Mouse (Mus musculus) left cerebral cortex, postnatal 4 days (tissue): ENCODE results near the gene P2ry2. TPM values are rescaled to one million over a fixed set of nuclear protein-coding genes. Genes with fewer than 3 reads are reported as not detected.

Source experiments
- DNase-seq: peaks from one replicate; pipeline ENCODE4 v3.0.0-alpha.2; 2022
- intact Hi-C: fragments of 180-260 bp; cut with DNase I; formaldehyde crosslinking; loops from one replicate; pipeline ENCODE4 v1.15.1; 2025
- total RNA-seq, 2 experiments: library from RNA; stranded (reverse); gene quantifications; 2 replicates each; pipeline ENCODE4 v1.2.3; 2021

The P2ry2 gene
- total RNA-seq, 2 experiments from 2014 or later: 1.2 to 1.3 TPM

DNA sequence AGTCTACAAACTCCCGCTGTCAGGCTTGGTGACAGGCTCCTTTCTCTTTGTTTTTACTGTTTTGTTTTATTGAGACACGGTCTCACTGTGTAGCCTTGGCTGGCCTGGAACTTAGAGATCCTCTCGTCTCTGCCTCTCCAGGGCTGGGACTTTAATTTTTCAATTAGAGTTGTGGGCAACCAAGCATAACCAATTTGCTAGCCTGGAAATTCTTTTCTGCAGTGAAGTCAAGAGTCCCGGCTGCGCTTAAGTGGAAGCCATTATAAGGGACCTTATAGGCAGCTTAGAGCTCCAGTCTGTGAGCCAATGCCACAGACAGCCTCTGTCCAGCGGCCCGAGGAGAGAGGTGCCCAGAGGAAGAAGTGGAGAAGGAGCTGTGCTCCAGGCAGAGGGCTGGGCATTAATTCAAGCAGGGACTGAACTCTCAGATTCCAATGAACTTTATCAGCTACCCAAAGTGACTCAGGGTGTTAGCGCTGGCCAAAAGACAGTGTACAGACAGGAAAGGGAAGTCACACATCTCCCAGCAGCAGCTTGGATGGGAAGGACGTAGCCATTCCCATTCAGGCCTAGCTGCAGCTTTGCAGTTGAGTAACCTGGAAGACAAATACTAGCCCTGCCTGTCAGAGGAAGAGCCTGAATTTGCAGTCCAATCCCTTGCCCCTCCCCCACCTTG is 21.9 kb downstream of the P2ry2 start:
- no peak for DNase-seq
- intact Hi-C loops: loop anchor here (5.0 kb wide), 1 partner anchor 62 kb away; no protein-coding TSS in a partner anchor

DNA sequence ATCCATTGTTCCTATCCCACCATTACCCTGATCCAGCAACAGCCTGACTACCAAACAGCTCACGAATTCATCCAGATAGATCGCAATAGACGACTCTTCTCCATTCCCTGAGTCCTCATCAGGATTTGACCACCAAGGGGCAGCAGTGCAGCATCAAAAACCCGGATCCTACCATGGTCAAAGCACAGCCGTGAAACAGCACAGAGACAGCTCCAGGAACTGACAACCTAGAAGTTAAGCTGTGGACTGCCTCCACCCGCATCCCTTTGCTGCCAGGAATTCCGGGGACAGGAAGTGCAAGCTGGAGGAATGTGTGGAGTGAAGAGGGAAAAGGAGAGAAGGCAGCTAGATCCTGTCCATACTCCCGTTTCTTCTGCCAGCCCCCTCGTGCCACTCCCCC is 24.6 kb downstream of the P2ry2 start:
- peak; percentile 72 for DNase-seq

DNA sequence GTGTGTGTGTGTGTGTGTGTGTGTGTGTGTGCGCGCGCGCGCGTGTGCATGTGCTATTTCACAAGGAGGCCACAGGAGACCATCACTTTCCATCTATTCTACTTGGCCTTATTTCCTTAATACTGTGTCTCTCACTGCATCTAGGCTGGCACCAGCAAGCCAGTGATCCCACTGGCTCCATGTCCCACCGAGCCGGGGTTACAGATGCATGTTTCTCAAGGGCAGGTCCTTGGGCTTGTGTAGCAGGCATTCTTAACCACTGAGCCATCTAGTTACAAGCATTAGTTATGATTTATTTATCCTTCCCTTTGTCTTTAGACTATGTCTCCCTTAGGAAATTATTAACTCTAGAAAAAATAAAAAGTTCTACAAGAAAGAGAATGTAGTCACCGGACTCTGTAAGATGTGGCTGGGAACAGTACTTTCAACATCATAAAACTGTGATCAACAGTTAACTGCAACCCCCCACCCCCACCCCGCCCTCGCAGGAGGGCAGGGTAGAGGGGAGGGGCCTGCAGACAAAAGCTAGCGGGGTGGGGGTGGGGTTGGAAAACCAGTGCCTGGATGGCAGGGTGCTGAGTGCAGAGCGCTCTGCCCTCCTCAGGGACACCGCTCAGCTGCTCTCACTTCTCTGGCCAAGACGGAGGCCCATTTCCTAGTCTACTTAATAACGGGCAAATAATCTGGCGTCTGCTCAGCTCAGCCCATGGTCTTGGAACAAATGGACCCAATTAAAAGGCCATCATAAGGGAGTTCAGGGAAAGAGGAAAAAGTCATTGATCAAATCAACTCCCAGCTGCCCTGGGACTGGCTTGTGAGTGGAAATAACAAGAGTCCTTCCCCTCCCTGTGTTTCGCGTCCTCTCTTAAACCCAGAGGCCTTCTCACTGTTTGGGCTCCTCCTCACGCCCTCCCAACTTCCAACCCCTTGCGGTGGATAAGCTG is 27.9 kb downstream of the P2ry2 start:
- intact Hi-C loops: no loop called here
- DNase-seq: peak; percentile 37

More for the DNA sequence above, 24.6 kb downstream of the P2ry2 start:
- intact Hi-C loops: no loop called here

DNA sequence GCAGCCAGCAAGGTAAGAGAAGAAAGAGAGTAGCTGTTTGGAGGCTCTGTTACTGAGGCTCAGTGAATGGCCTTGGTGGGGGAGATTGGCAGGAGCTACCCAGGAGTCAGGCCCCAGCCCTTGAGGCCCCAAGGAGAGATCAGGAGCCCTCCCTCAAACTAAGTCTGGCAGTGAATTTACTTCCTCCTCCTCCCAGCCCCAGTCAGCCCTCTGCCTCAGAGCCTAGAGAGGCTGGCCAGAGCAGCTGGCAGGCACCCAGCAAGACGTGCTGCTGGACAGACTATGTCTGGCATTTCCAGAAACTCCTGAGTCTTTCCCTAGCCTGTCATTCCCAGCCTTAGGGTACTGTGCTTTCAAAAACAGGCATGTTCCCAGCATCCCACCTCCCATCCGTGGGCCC is 33.5 kb downstream of the P2ry2 start:
- DNase-seq: peak; percentile 72
- intact Hi-C loops: loop anchor here (5.0 kb wide), 1 partner anchor 37 kb away; no protein-coding TSS in a partner anchor

DNA sequence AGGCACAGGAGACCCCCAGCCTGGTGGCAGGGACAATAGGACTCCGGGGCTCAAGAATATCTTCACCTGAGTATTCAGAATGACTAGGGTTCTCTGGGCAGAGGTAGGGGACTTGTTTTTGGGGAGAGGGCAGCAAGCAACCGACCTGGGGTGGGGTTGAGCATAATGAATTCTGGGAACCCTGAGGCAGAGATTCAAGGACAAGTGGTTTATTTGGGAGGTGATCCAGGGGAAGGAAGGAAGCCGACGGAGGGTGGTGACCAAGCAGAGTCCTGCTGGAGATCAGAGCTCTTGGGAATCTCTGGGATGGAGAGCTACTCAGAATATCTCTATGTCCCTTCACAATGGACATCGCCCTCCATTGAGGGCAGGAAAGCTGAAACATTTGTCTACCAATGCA is 34.5 kb downstream of the P2ry2 start:
- intact Hi-C loops: loop anchor here (5.0 kb wide), 1 partner anchor 36 kb away; no protein-coding TSS in a partner anchor
- no peak for DNase-seq

DNA sequence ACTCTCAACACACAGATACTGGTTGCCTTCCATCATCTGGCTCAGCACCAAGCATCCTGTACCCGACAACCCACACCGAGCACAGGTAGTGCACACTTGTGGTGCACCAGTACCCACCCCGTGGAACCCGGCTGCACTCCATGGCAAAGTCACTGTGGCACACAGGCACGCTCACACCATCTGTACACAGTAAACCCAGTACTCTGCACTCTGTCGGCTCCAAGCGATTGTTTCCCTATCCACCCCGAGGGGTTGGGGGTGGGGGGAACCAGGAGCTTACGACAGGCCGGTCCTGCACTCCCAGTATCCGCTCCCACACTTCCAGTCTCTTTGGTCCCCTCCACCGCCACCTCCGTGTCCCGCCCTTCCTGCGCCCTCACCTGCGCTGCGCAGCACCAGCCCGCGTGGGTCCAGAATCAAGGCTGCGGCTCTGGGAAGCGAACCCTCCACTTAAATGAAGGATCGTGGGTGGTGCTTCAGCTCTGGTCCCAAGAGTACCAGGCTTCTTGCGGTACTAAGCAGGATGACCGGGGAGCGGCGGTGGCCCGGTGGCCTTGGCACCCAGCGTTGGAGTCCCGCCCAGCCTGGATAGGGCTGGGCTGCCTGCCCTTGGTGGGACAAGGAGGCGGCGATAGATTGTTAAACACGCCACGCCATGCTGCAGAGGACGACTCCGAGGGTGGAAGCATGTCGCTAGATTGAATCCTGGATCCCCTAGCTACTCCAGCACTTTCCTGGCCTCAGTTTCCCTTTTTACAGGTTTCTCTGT is 38.3 kb downstream of the P2ry2 start, which contains the start of gene P2ry6:
TSS of gene P2ry6 (minus strand) at position 515 of the 769 bp plus-strand sequence.
- intact Hi-C loops: no loop called here
- peak; percentile 53 for DNase-seq

DNA sequence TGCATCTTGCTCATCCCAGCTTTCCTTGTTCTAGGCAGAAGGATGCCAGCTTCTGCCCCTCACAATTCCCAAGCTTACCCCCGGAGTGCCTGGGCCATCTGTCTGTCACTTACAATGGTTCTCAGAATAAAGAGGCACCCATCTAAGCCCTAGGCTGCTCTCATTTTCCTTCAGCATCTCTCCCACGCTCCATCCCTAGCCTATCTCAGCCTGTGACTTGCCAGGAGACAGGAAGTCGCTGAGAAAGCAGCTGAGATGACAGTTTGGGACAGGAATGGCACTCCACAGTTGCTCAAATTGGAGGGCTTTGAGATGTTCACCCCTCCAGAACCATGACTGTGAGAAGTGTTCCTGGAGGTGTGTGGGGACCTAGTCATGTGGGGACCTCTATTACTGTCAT is 39.8 kb downstream of the P2ry2 start:
- intact Hi-C loops: no loop called here
- DNase-seq: no peak

DNA sequence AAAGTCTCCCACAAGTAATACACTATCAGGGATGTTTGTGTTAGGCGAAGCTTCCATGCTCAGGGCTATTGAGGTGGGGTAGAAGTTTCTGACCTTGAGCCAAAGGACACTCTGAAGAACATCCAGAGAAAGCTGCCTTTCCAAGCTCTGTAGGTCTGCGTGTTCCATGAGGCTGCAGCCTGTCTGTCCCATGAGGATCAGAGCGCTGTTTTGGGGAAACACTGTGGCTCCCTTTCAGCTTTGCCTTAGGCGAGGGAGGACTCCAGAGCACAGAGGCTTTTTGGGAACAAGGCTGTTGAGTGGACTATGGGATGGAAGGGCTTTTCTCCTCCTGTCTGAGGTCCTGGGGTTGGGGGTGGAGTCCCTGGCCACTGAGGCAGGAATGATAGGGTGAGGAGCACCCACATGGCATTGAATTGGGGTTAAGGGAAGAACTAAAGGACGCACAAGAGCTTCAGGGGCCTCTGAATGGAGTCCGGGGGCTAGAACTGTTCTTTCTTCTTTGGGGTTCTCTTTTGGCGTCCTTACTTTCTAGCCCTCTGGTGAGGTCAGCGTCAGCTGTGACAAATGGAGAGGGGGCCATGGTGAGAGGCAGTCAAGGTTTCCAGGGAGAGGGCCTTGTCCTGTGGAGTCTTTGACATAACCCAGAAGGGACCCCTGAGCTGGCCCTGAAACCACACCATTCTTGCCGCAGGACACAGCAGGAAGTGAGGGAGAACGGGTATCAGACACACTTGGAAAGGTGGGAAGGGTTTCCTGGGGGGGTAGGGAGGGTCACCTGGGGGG is 43.6 kb downstream of the P2ry2 start:
- intact Hi-C loops: no loop called here
- no peak for DNase-seq

DNA sequence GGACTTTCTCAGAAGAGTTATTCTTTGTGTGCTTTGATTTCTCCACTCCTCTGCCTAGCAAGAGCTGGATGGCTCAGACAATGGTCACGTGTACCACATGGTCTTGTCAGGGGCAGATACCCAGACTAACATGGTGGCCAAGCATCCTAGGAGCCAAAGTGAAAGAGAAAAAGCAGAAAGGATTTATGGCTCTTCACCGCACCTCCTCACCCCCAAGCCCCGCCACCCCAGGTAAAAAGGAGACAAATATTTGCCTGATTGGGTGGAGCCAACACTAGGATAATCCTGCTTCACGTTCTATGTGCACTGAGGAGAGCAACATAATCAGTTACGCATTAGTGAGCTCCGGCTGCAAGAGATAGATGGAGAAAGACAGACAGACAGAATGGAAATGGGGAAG is 44.3 kb downstream of the P2ry2 start:
- no peak for DNase-seq
- intact Hi-C loops: no loop called here

DNA sequence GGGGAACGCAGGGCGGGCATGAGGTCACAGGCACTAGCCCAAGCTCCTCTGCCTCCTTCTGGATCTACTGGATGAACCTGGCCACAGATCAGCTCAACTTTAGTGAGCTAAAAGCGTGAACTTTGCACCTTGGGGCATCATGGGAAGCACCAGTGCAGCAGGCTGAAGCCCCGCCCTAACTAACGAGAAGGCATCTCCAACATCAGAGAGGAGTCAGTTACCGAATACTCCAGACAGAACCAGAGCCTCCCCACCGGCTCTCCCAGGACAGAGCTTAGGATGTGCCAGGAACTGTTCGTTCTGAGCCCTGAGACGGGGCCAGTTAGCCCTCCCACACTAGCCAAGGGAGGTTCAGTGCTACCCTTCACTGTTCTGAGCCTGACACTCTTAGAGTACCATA is 44.8 kb downstream of the P2ry2 start:
- intact Hi-C loops: no loop called here
- DNase-seq: no peak

DNA sequence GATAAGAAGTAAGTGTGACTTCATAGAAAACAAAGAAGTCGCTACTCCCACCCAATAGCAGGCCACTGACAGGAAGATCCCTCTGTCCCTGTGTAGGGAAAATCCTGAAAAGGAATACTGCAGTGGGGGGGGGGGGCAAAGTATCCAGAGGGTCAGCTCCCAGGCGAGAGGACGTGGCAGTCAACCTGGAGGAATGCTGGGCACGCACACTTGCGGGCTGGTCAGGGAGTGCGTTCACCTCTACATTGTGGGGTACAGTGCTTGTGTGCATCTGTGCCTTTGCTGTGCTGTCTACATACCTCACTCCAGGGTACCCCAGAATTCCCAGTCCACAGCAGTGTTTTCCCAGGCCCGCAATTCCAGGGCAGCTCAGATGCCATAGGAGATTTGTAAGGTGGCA is 46.7 kb downstream of the P2ry2 start:
- intact Hi-C loops: no loop called here
- no peak for DNase-seq

DNA sequence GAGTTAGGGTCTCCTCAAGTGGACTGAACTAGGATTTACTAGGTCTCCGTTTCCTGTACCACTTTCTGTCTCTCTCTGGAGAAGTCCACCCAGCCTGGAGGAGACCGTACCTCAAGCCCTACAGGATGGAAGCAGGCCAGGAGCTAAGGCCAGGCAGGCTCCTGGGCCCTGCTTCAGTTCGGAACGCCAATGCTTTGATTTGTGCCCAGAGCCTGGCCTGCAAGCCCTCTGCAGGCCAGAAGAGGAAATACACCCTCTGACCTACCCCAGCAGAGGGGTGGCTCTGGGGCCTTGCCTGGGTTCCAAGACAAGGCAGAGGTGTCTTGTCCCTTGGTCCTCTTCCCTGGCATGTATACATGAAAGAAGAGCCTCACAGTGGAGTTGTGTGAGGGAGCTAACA is 47.6 kb downstream of the P2ry2 start:
- peak; percentile 42 for DNase-seq
- intact Hi-C loops: no loop called here

DNA sequence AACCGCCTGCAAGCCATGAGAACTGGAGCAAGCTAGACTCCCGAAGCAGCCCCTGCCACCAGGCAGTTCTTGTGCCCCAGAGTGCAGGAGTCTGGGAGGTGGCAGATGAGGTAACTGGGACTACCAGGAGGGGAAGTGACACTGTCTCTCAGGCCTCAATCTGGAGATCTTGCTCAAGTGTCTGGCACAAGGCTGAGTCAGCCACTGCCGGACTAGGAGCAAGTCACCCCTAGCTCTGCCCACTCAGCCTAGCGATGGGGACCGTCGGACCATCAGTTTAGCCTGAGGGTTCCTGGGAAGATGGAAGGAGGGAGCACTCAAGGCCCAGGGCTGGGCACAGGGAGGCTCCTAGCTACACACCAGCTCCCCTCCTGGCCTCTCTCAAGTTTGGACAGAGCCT is 48.4 kb downstream of the P2ry2 start:
- intact Hi-C loops: no loop called here

DNA sequence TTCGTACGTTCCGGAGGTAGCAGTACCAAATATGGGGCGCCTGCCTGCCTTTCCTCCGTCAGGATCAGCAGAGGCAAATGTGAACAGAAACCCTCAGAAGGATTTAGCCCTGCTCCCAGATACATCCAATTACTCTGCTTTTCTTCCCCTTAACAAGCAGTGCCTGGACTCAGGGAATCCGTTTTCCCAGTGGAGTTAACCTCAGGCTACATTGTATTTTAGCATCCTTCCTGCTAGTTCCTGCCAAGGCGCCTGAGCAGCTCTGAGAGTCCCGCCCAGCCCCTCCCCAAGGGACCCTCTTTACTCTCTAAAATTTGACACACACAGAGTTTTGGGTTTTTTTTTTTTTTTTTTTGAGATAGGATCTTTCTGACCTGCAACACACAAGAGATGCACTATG is 49.3 kb downstream of the P2ry2 start:
- intact Hi-C loops: no loop called here
- no peak for DNase-seq

More for the DNA sequence above, 48.4 kb downstream of the P2ry2 start:
- DNase-seq: no peak

DNA sequence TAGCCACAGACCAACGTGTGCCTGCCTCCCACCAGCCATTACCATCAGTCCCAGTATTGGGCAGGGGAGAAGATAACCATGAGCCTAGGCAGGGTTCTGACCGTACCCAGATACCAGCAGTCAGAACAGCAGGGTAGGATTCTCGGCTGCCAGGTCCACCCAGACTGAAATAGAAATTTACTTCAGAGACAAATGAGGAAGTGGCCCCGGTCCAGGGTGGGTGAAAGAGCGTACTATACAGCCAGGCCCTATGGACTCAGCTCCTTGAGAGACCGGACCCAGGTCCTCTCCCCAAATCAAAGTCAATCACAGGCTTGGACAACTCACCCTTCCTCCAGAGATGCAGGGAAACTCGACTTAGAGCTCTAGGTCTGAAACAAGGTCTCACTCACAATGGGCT is 51.5 kb downstream of the P2ry2 start:
- intact Hi-C loops: no loop called here
- DNase-seq: no peak

DNA sequence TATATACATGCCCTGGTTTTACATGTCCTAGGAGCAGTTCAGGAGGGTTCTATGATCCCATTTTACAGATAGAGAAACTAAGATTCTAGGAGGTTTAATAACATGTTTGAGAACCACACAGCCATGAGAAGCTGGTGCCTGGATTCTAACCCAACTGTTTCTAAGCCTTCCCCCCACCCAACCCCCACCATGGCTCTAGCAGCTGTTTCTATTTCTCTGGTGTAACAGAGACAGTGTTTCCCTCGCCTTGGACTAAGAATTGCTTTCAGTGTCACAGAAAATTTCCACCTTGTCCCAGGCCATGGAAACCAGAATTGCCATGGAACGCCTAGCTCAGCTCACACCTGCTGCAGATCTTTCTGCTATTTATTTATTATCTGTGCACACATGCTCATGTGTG is 52.2 kb downstream of the P2ry2 start:
- DNase-seq: no peak
- intact Hi-C loops: no loop called here

DNA sequence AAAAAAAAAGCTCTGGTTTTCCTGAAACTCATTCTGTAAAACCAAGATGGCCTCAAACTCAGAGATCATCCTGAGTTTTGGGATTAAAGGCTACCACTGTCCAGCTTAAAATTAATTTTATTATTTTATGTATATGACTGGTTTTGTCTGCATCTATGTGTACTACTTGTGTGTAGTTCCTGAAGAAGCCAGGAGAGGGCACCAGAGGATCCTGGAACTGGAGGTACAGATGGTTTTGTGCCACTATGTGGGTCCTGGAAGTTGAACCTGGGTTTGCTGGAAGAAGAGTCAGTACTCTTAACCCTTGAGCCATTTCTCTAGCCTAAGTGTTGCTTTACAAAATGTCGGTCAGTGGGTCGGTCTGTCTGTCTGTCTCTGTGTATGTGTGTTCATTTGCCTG is 54.2 kb downstream of the P2ry2 start:
- intact Hi-C loops: no loop called here
- peak; percentile 33 for DNase-seq

DNA sequence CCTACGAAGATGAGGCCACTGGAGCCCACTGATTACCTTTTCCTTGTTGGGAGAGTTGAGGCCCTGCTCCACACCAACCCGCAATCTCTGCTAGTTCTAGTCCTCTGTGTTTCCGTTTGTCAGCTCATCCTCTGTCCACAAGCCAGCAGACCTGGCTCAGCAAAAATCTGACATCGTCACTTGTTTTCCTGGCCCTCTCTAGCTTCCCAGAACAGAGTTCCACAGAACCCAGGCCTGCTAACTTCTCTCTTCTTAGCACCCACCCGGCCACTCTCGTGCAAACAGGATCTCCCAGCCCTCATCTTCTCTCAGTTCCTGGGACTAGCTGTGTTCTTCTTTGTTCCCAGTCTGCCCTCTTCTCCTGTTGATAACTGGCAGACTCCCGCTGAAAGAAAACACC is 60.0 kb downstream of the P2ry2 start:
- intact Hi-C loops: no loop called here
- no peak for DNase-seq

DNA sequence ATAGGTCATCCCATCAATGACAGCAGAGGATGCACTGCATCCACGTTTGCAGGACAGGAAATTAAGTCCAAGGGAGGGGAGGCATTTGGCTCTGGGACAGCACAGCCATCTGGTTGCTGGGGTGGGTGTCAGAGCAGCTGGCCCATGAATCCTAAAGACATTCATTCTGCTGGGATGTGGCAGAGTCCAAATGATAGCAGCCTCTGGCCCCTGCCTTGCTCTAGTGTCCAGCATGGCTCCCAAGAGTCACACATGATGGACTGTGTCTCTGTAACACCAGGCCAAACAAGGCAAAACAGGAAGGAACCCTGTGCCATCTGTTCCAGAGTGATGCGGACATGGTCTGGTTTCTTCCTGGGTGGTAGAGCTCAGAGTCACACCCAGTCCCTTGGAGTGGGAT is 60.8 kb downstream of the P2ry2 start:
- DNase-seq: peak; percentile 73
- intact Hi-C loops: no loop called here

DNA sequence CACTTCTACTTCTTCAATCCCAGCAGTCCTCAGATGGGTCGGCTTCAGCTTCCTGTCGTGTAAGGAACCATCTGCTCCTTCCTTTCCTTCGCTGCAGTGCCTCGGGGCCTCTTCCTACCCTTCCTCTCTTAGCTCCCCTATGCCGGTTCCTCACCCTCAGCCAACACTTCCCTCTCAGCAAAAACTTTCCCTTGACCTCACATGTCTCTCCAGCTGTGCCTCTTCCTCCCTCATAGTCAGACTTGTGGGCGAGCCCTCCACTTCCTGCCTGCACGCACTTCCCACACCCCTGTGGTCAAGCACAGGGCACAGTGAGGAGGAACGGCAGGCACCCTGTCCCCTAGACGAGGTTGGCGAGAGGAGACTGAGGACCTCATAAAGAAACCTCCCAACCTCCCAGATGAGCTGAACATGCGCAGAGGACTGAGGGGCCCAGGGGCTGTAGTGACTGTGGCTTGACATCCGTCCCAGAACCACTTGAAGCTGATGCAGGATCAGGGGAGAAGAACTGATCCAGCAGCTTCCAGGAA is 62.1 kb downstream of the P2ry2 start:
- intact Hi-C loops: no loop called here

More for the DNA sequence above, 62.1 kb downstream of the P2ry2 start:
- no peak for DNase-seq
